Mouse (Mus musculus): Measurements from ENCODE around the gene Clasp1. TPM values are rescaled to one million over a fixed set of nuclear protein-coding genes. Genes with fewer than 3 reads are reported as not detected.

Gene Clasp1
- total RNA-seq, 4 experiments from 2014 or later: 339 to 450 (median 397) TPM

GRCm38 (mm10) chr1:118650771-118651080, 261.9 kb downstream of the Clasp1 start:
- DNase-seq (ENCODE audit: low spot score): no peak

GRCm38 (mm10) chr1:118658716-118659115, 269.9 kb downstream of the Clasp1 start:
- no peak for DNase-seq (ENCODE audit: low spot score)

- no peak for DNase-seq (ENCODE audit: low spot score)
Observed at GRCm38 (mm10) chr1:118660880-118661465, 272.1 kb downstream of the Clasp1 start.

Other genes starting within 250 kb of the Clasp1 start
- not detected for gene Gm29106, start 212.5 kb upstream of the Clasp1 start, total RNA-seq (2022)
- 10 to 100 TPM; 62.5 to 74.0 (median 67.0) TPM for gene Tsn, start 77.3 kb upstream of the Clasp1 start, total RNA-seq (2022)
- gene Nifk, start 67.2 kb upstream of the Clasp1 start, total RNA-seq (2022): 10 to 100 TPM; 13.8 to 16.8 (median 14.7) TPM
- under 1 TPM; 0.35 to 0.69 (median 0.42) TPM for gene Tfcp2l1, start 238.9 kb downstream of the Clasp1 start, total RNA-seq (2022)